Mouse (Mus musculus) stomach, embryonic 16.5 days (tissue): Measurements from ENCODE around the gene Emx2. TPM values are rescaled to one million over a fixed set of nuclear protein-coding genes. Genes with fewer than 3 reads are reported as not detected.

Experiments used
- ATAC-seq: fragments of 200-750 bp; cut with Nextera tagmentation; 2 replicates; pipeline ENCODE4 v1.8.0; 2017; ENCODE audit warnings: moderate number of reproducible peaks, moderate TSS enrichment; ENCODE audit not compliant: insufficient read depth, low FRiP score
- H3K27ac ChIP-seq: fragments of 300-500 bp; sonication (generic); 2 replicates; pipeline ENCODE4 v1.5.1; 2014; ENCODE audit warnings: low read length
- H3K27me3 ChIP-seq: fragments of 300-500 bp; sonication (generic); 2 replicates; pipeline ENCODE4 v1.6.1; 2014; ENCODE audit warnings: low read length, control low read depth, mixed read lengths; ENCODE audit not compliant: control insufficient read depth, insufficient read depth
- H3K36me3 ChIP-seq: fragments of 300-500 bp; sonication (generic); 2 replicates; pipeline ENCODE4 v1.6.1; 2014; ENCODE audit warnings: low read length; ENCODE audit not compliant: control insufficient read depth, insufficient read depth
- H3K4me1 ChIP-seq: fragments of 300-500 bp; sonication (generic); 2 replicates; pipeline ENCODE4 v1.6.1; 2014; ENCODE audit warnings: low read length, control low read depth, mixed read lengths; ENCODE audit not compliant: control insufficient read depth, insufficient read depth
- H3K4me2 ChIP-seq: fragments of 300-500 bp; sonication (generic); 2 replicates; pipeline ENCODE4 v1.6.1; 2014; ENCODE audit warnings: low read depth, low read length, mixed read lengths
- H3K4me3 ChIP-seq: fragments of 300-500 bp; sonication (generic); replicated peaks from 2 replicates; pipeline ENCODE4 v1.5.1; 2014; ENCODE audit warnings: mild to moderate bottlenecking, low read length
- H3K9ac ChIP-seq: fragments of 300-500 bp; sonication (generic); 2 replicates; pipeline ENCODE4 v1.6.1; 2014; ENCODE audit warnings: low read length
- H3K9me3 ChIP-seq: fragments of 300-500 bp; sonication (generic); replicated peaks from 2 replicates; pipeline ENCODE4 v1.6.1; 2016; ENCODE audit warnings: low read length, control low read depth; ENCODE audit not compliant: control insufficient read depth
- whole genome bisulfite sequencing: fragments of 180-500 bp; shearing (Covaris S2); extraction: QIAGEN DNeasy Blood & Tissue Kit; methylation state at CpG from one replicate; pipeline ENCODE4 v1.1.7; 2014; 5-methylcytosine and 5-hydroxymethylcytosine counted together
- polyA plus RNA-seq: library from polyadenylated mRNA; unstranded; fragments of >200 nt; fragmentation: Nextera tagmentation; extraction: Ambion mirVana; gene quantifications from 2 replicates; pipeline ENCODE4 v1.2.1, GENCODE M21; 2015

Gene Emx2
- 0.25 and 0.56 TPM in 2 replicates for polyA plus RNA-seq

DNA sequence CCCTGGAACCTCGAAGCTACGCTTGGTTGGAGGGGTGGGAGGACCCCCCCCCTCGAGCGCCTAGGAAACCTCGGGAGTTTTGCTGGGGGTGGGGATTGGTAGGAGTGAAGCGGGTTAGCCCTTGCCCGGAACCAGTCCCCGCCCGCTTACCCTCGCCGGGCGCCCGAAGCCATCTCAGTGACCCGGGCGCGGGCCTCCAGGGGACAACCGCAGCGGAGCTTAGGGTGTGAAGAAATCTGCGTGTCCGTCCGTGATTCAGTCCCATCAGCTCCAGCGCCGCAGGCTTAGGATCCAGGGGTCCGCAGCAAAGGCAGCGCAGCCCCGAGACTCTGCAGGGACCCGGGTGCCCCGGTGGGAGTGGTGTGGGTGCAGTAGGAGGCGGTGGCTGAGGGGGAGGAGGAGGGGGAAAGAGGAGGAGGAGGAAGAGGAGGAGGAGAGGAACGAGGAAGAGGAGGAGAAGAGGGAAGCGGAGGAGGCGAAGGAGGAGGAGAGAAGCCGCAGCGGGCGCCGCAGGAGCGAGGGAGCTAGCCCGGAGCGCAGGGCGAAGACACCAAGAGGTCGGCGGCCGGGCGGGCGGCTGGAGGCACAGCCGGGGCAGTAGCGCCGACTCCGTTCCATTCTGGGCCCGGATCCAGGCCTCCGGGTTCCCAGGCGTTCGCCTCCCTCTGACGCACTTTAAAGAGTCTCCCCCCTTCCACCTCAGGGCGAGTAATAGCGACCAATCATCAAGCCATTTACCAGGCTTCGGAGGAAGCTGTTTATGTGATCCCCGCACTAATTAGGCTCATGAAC, at the start of gene Emx2:
TSS of gene Emx2 (plus strand) at position 422 of the 792 bp plus-strand sequence.
- Histone ChIP-seq H3K36me3 (no peaks in the 10 kb centered on the region), H3K27me3 (peaks cover 95% of the 10 kb centered on the region), H3K4me1 (peaks cover 15% of the 10 kb centered on the region), H3K9ac (no peak within 1 kb of the TSS), H3K4me2 (peak within 1 kb of the TSS; percentile 49), H3K9me3 (no peaks in the 10 kb centered on the region), H3K4me3 (peak within 1 kb of the TSS; percentile 29), H3K27ac (no peak within 1 kb of the TSS)
- under 1% methylated on average over 58 of the region's 58 CpGs for WGBS
- no peak for ATAC-seq

DNA sequence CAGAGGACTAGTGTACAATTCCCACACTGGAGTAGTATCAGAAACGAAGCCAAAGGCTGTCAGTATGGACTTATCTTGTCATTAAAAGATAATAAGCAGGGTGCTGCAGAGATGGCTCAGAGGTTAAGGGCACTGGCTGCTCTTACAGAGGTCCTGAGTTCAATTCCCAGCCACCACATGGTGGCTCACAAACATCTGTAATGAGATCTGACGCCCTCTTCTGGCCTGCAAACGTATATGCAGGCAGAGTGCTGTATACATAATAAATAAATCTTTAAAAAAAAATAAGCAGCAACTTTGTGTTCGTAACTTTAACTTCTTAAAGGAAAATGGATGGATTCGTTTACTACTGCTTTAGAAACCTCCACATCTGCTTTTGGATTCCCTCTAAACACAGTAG, 44.0 kb upstream of the Emx2 start:
- no peak overlapping the region for H3K9ac ChIP-seq
- WGBS, result 55% methylated on average over 5 of the region's 5 CpGs
- H3K4me1 ChIP-seq, result peaks cover 5% of the 10 kb centered on the region; the same call in 1 of the 2 replicates
- H3K4me3 ChIP-seq, result no peak overlapping the region
- H3K36me3 ChIP-seq, result no peaks in the 10 kb centered on the region
- H3K27ac ChIP-seq, result no peak overlapping the region
- H3K27me3 ChIP-seq, result peaks cover 4% of the 10 kb centered on the region; the same call in 1 of the 2 replicates
- no peak overlapping the region for H3K4me2 ChIP-seq
- no peaks in the 10 kb centered on the region for H3K9me3 ChIP-seq
- no peak for ATAC-seq

DNA sequence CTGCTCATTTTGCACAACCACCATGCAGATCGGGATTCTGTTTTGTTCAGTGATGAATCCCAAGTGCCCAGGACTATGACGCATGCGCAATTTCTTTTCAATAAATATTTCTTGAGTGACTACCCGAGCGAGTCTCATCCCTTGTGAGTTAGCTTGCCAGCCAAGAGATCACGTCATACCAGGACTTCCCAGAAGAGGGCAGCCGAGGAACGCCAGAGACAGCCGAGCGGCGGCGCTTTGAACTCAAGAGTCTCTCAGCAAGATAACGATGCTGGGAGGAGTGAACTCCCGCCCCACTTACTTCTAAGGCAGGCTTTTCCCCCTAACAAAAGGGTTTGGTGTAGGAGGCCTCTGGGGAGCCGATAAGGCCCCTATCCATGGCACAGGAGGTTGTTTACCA, 40.1 kb upstream of the Emx2 start:
- 3% methylated on average over 15 of the region's 15 CpGs for WGBS
- ATAC-seq, result no peak
- Histone ChIP-seq H3K4me3 (no peak overlapping the region), H3K27ac (no peak overlapping the region), H3K4me1 (peaks cover 5% of the 10 kb centered on the region; the same call in 1 of the 2 replicates), H3K27me3 (peaks cover 4% of the 10 kb centered on the region; the same call in 1 of the 2 replicates), H3K9ac (no peak overlapping the region), H3K9me3 (no peaks in the 10 kb centered on the region), H3K36me3 (no peaks in the 10 kb centered on the region), H3K4me2 (no peak overlapping the region)

DNA sequence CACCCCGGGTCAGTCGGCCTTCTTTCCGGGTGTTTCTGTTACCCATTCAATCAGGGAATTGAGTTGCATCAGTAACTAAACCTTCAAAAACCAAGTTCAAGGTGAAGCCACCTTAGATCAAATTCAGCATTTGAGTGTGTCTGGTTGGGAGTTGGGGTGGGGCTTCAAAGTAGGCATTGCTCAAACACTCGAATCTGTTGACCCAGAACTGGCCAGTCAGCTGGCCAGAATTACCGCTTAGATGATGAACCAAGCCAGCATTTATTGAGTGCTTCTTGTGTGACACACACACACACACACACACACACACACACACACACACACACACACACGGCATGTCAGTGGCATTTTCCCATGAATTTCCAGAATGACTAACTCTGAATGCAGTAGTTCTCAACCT, 39.5 kb upstream of the Emx2 start:
- 50% methylated on average over 6 of the region's 6 CpGs for WGBS
- Histone ChIP-seq H3K36me3 (no peaks in the 10 kb centered on the region), H3K27me3 (peaks cover 4% of the 10 kb centered on the region; the same call in 1 of the 2 replicates), H3K4me3 (no peak overlapping the region), H3K9me3 (no peaks in the 10 kb centered on the region), H3K9ac (no peak overlapping the region), H3K4me1 (peaks cover 5% of the 10 kb centered on the region; the same call in 1 of the 2 replicates), H3K4me2 (no peak overlapping the region), H3K27ac (no peak overlapping the region)
- ATAC-seq, result no peak

DNA sequence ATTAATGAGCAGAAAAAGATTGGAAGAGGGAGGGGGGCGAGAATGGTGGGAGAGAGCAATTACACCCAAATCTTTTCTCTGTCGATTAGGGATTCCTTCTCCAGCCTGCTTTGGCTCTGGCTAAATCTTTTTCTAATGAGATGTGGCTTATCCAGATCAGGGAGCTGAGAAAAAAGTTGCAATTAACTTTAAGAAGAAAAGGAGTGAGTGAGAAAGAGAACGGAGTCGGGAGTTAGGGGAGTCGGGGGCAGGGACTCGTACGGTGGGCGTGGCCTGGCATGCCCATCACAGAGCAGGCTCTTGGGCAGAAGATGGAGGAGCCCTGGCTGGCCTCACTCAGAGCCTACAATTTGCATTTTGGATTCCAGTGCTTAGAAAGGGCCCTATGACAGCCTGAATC, 35.8 kb upstream of the Emx2 start:
- Histone ChIP-seq H3K4me1 (peaks cover 5% of the 10 kb centered on the region; the same call in 1 of the 2 replicates), H3K27ac (no peak overlapping the region), H3K27me3 (peaks cover 4% of the 10 kb centered on the region; the same call in 1 of the 2 replicates), H3K9ac (no peak overlapping the region), H3K4me2 (no peak overlapping the region), H3K4me3 (no peak overlapping the region), H3K36me3 (no peaks in the 10 kb centered on the region), H3K9me3 (no peaks in the 10 kb centered on the region)
- 22% methylated on average over 8 of the region's 8 CpGs for WGBS
- no peak for ATAC-seq

DNA sequence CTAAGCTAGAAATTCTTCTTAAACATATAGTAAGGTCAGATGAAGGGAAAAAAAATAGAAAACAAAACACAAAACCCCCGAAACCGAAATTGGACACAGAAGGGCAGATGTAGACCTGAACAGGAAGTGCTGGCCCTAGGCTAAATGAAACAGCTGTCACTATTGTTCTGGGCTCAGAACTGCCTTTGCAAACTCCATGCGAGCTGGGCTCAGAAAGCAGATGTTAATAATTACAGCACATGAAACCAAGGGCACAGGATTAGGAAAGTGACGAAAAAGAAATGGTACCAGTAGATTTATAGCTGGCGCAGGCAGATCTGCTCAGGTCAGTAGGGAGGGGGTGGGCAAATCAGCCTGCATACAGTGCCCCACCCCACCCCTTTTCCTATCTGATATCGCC, 34.5 kb upstream of the Emx2 start:
- H3K4me2 ChIP-seq, result no peak overlapping the region
- H3K27ac ChIP-seq, result no peak overlapping the region
- WGBS, result 39% methylated on average over 6 of the region's 6 CpGs
- ATAC-seq, result no peak
- no peaks in the 10 kb centered on the region for H3K27me3 ChIP-seq
- H3K9me3 ChIP-seq, result peaks cover 7% of the 10 kb centered on the region
- no peak overlapping the region for H3K9ac ChIP-seq
- no peak overlapping the region for H3K4me3 ChIP-seq
- H3K4me1 ChIP-seq, result no peaks in the 10 kb centered on the region
- no peaks in the 10 kb centered on the region for H3K36me3 ChIP-seq

DNA sequence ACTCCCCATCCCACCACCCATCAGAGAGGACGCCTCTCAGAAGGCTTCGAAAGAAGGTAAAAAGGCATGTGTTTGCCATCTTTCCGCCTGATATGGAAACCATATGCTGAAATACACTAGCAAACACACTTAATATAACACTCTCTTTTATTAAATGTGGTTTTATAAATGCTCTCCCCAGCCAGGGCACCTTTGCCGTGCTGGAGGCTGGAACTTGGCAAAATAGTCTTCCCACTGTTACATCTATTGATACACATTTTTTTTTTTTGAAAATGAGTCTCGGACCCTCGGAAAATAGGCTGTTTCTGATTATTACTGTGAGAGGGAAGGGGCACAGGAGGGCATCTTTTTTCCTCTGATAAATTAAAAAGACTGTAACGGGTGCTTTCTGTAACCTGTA, 33.2 kb upstream of the Emx2 start:
- Histone ChIP-seq H3K4me2 (no peak overlapping the region), H3K4me3 (no peak overlapping the region), H3K4me1 (no peaks in the 10 kb centered on the region), H3K27me3 (no peaks in the 10 kb centered on the region), H3K27ac (no peak overlapping the region), H3K9me3 (peaks cover 7% of the 10 kb centered on the region), H3K9ac (no peak overlapping the region), H3K36me3 (no peaks in the 10 kb centered on the region)
- no peak for ATAC-seq
- WGBS, result 86% methylated on average over 7 of the region's 7 CpGs

DNA sequence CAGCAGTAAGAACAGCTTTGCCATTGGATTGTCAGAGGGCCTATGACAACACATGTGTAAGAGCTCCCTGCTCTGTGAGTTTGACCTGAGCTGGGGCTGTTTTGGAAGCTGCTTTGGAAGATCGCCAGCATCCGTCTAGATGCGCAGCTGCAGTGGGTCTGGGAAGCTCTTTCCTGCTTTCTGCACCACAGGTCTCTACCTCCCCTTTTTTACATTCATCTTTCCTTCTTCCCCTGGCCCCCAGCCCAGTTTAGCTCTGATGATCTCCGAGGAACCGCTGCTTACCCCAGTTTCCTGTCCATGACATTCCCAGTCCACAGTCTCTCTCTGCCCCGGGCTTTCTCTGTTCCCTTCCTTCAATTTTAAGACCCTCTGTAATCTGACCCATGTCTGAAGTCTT, 25.9 kb upstream of the Emx2 start:
- Histone ChIP-seq H3K36me3 (no peaks in the 10 kb centered on the region), H3K9ac (no peak overlapping the region), H3K9me3 (peaks cover 7% of the 10 kb centered on the region), H3K4me2 (no peak overlapping the region), H3K4me3 (no peak overlapping the region), H3K27me3 (no peaks in the 10 kb centered on the region), H3K27ac (no peak overlapping the region), H3K4me1 (no peaks in the 10 kb centered on the region)
- WGBS, result 41% methylated on average over 6 of the region's 6 CpGs
- ATAC-seq, result no peak

DNA sequence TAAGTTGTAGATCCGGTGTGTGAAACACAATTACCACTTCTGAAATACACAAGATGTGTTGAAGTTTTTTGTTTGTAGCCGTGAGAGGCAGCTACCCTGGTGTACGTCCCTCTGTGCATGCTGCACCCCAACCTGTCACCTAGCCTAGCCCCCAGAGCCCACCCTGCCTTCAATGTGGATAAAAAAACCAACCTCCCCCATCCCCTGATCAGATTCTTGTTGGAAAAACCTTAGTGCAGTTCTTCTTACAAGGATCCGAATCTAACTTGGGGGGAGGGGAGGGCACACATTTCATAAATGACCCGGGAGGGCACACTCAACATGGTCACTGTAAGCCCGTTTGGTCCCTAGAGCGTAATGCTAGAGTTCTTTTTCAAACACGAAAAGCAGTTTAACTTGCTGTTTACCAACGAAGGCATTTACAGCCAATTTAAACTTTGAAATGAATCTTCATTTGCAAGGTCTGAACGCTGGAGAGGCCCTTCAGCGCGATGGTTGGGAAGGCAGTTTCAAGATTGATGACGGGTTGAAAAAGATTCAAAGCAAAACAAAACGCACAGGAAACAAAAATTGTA, 7.5 kb upstream of the Emx2 start:
- Histone ChIP-seq H3K4me2 (no peak overlapping the region), H3K4me1 (no peaks in the 10 kb centered on the region), H3K4me3 (no peak overlapping the region), H3K9ac (no peak overlapping the region), H3K36me3 (no peaks in the 10 kb centered on the region), H3K27me3 (peaks cover 74% of the 10 kb centered on the region), H3K9me3 (no peaks in the 10 kb centered on the region), H3K27ac (no peak overlapping the region)
- ATAC-seq, result no peak
- WGBS, result 5% methylated on average over 14 of the region's 14 CpGs
